Mouse (Mus musculus) thymus, postnatal 4 days (tissue): Measurements from ENCODE around the gene Gm42417.
"Not testable (repeated sequence)": the region's sequence is repeated elsewhere in the genome, so short reads cannot be mapped to it uniquely, and the experiment has no call there.

Source experiments
- DNase-seq: peaks from one replicate; pipeline ENCODE4 v3.0.0; 2021

Gene Gm42417

DNA sequence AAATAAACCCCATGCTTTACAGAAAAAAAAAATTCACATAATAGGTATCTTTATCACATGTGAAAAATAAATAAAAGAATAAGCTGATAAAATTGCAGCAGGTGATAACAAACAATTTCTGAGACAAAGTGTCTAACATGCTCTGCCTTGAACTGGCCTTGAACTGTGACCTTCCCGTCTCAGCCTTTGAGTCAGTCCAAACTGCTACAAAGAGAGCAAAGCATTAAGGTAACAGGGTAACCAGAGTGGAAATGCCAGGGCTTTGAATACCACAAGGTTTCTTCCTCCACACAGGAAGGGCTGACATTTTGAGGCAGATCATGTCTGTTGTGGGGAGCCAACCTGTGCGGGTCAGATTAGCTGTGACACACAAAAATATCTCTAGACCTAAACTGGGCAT, 6.2 kb upstream of the Gm42417 start:
- no peak for DNase-seq

DNA sequence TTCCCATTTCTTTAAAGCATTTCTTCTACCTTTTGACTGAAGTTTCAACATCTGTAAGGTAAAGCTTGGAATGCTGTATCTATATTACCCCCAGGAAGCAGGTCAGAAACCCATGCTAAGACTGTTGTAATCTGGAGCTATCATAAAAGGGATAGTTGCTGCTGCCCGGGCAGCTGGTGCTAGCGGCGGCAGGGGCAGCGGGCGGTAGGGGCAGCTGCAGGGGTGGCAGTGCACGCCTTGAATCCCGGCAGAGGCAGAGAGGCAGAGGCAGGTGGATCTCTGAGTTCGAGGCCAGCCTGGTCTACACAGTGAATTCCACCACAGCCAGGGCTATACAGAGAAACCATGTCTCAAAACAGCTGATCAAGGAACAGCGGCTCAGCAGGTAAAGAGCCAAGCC, 3.7 kb upstream of the Gm42417 start:
- no peak for DNase-seq

DNA sequence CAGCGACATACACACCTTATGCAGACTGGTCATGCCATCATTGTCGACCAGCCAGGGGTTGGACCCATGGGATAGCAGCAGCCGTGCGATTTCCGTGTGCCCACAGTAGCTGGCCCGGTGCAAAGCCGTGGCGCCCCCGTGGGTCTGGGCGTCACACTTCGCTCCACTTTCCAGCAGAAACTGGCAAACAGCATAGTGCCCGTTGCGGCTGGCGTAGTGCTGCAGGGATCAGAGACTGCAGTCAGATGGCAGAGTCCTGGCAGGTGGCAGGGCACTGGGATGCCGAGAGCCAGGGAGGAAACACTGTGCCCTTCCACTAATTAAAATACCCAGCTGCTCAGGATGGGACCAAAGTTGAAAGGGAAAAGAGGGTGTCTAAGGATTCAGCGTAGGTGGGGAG, 2.6 kb upstream of the Gm42417 start:
- no peak for DNase-seq

- DNase-seq: no peak
Observed at GRCm38 (mm10) chr1:36540807-36541206, 1.6 kb upstream of the Gm42417 start.

GRCm38 (mm10) chr1:36540132-36540531, 903 bp upstream of the Gm42417 start:
- DNase-seq: no peak

- DNase-seq: no peak
Observed at GRCm38 (mm10) chr1:36538727-36539126, 502 bp downstream of the Gm42417 start.

DNA sequence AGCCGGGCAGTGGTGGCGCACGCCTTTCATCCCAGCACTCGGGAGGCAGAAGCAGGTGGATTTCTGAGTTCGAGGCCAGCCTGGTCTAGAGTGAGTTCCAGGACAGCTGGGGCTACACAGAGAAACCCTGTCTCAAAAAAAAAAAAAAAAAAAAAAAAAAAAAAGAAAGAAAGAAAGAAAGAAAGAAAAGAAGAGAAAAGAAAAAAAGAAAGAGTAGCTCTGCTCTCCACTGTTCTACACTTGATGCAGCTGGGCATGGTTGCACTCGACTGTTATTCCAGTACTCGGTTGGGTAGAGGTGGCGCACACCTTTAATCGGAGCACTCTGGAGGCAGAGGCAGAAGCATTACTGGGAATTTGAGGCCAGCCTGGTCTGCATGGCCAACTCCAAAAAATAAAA, 2.4 kb downstream of the Gm42417 start, which contains the start of gene Ankrd23:
Ankrd23 (minus strand) TSS at position 101 of the 400 bp plus-strand sequence.
- not testable (repeated sequence) for DNase-seq

GRCm38 (mm10) chr1:36536397-36536728, 2.9 kb downstream of the Gm42417 start:
- DNase-seq: no peak

GRCm38 (mm10) chr1:36535477-36536396, 3.5 kb downstream of the Gm42417 start:
- DNase-seq: no peak

DNA sequence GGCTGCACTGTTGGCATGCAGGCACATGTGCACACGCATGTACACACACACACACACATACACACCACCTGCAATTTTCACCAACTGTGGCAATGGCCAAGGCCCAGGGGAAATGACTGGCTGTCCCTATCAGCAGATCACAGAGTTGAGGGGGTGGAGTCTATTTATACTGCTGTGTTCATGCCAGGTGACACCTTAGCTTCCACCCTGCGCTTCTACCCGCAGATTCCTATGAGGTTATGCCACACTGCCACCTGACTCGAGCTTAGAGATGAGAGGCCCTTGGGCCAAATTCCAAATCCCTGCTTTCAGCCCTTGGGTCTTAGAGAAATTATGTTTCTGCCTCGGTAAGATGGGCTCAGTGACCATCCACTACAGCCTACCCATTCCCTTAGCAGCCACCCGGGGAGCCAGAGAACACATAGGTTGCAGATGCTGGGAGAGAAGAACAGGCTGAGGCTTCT, 4.6 kb downstream of the Gm42417 start:
- DNase-seq: no peak

DNA sequence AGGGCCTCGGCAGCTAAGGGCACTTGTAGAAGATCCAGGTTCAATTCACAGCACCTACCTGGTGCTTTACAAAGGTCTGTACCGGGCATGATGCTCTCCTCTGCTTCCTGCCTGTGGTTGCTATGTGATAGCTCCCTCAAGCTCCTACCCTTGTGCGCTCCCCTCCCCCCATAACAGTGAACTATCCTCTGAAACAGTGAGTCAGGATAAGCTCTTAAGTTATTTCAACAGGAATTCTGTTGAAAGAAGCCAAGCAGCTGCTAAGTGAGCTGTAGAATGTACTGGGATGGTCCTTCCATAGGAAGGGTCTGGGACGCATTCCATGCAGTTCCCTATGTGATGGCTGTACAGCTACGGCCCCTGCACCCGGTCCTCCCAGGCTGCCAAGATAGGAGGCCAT, 5.7 kb downstream of the Gm42417 start:
- no peak for DNase-seq

GRCm38 (mm10) chr1:36531461-36531860, 7.8 kb downstream of the Gm42417 start:
- DNase-seq: no peak

GRCm38 (mm10) chr1:36530962-36531361, 8.3 kb downstream of the Gm42417 start:
- no peak for DNase-seq

GRCm38 (mm10) chr1:36530485-36530884, 8.7 kb downstream of the Gm42417 start:
- no peak for DNase-seq

DNA sequence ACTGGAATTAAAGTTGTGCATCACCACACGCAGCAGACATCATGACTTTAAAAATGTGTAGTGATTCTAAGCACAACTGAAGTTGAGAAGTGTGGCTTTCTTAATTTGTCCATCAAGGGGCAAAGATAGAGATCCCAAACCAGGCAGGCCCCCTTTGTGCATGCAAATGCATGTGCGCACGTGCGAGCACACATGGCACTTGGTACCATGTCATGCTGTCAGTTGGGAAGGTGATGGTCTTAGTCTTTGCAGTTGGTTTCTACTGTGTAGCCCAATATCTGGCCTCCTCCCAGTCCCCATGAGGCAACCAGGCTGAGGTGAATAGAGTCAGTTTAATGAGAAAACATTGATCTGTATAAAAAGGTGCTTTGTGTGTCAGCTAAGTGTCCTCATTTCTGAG, 9.4 kb downstream of the Gm42417 start:
- no peak for DNase-seq

DNA sequence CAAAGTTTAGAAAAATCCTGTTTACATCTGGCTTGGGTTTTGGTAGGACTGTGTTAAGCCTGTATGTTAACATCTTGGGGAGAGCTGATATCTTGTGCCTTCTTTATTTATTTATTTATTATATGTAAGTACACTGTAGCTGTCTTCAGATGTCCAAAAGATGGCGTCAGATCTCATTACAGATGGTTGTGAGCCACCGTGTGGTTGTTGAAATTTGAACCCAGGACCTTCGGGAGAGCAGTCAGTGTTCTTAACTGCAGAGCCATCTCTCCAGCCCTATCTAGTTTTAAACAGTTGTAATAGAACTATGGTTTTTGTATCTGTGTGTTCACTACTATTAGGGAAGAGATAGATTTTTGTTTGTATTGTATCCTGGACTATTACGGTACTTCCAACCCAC, 10.0 kb downstream of the Gm42417 start:
- DNase-seq: no peak

DNA sequence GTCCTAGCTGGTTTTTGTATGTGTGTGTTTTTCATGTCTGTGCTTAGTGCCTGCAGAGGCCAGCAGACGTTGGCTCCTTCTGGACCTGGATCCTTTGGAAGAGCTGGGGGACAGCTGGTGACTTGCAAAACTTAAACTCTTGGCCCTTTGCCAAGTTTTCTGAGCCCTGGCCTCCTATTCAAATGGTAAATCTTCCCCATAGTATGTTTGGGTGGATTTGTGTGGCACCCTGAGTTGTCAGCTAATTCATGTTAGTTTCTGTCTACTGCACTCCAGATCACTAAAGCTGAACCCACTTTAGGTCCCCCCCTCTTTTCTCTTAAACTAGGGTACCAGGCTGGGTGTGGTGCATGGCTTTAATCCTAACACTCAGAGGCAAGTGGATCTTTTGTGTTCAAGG, 10.9 kb downstream of the Gm42417 start:
- DNase-seq: no peak

GRCm38 (mm10) chr1:36526903-36527302, 12.3 kb downstream of the Gm42417 start:
- no peak for DNase-seq

GRCm38 (mm10) chr1:36525774-36526173, 13.5 kb downstream of the Gm42417 start:
- DNase-seq: no peak

- DNase-seq: no peak
Observed at GRCm38 (mm10) chr1:36524058-36524457, 15.2 kb downstream of the Gm42417 start.

GRCm38 (mm10) chr1:36523332-36524013, 15.8 kb downstream of the Gm42417 start:
- DNase-seq: no peak

GRCm38 (mm10) chr1:36522210-36522609, 17.0 kb downstream of the Gm42417 start:
- no peak for DNase-seq

- no peak for DNase-seq
Observed at GRCm38 (mm10) chr1:36519626-36520025, 19.6 kb downstream of the Gm42417 start.

DNA sequence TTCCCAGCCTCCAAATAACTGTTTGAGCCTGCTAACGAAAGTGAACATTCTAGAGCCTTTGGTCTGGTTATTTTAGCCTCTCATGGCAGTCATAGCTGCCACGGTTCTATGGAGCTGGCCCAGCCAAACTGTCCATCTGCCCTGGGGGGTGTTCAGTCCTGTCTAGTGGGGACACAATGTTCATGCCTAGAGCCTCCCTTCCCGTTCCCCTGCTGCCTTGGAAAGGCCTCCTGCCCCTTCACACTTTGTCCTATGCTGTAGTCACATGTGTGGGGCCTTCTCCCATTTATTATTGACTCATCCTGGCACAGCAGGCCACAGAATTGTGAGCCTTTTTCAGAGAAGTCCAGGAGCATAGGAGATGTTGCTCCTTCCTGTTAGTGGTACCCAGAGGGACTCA, 21.0 kb downstream of the Gm42417 start:
- no peak for DNase-seq
